Mouse (Mus musculus) kidney, postnatal 4 days (tissue): ENCODE measurements at regions not wholly inside any gene's neighbourhood (a gene's known extent, or its start where the extent isn't known, plus 50 kb on each side); places are given as distances from the start of the nearest gene placed in this dataset.

ENCODE experiments used
- DNase-seq, 2 experiments: peaks; one replicate each; pipeline ENCODE4 v3.0.0; 2021; ENCODE audit warnings: mixed read lengths in 2 of 2

DNA sequence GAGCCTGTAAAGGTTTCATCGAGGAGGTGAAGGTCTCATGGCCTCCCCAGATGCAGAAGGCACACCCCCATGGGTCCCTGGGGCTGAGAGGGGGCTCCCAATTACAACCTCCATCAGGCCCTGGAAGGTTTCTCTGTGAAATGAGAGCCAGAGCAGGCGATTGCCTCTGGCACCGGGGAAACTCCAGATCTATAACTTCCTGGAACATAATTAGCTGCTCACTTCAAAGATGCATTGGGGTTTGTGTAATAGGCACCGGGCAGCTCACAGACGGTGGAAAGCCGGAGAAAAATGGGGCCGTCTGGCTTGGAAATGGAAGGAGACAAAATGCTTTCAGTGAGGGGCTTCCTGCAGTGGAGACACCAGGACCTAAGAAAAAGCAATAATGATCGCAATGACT, 151.2 kb upstream of the Mvb12b start:
- DNase-seq, result no peak

DNA sequence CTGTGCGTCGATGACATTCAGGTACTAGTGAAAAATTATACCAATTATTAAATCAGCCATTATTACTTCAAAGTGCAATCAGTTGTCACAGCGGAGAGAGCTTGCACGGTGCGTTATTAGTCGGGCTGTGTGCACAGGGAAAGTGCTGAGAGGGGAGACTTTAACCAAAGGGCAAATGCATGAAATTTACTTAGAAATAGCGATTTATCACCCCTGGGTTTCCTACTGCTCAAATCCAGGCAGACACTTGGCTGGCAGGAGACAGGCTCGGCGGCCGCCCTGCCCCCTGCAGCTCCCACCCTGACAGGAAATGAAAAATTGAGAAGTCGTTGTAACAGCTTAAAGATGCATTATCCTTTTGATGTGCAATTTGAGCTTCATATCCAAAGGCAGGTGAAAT, 145.5 kb upstream of the Mvb12b start:
- no peak for DNase-seq

- DNase-seq, result peak; percentile 22 to 37
Measured at GRCm38 (mm10) chr2:34031421-34031820, 143.7 kb upstream of the Mvb12b start.

GRCm38 (mm10) chr2:34031001-34031412, 143.3 kb upstream of the Mvb12b start:
- DNase-seq, result no peak

DNA sequence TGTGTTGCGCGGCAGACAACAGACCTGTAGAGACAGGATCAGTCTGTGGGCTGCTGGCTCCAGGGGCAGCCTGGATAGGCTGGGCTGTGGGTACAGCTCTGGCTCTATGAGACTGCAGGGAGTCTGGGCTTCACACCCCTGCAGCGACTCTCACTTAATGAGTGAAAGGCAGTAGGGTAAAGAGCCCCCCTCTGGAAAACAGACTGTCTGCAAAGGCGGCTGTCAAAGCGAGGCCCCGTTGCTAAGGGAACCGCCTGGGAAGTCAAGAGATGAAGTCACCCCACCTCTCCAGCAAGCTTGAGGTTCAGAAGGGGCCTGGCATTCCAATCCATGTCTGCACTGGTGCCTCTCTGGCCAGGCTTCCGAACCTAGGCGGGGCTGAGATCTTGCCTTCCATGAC, 139.7 kb upstream of the Mvb12b start:
- DNase-seq, result peak; percentile 18 to 44

- no peak for DNase-seq
Measured at GRCm38 (mm10) chr2:34026566-34027360, 139.0 kb upstream of the Mvb12b start.

GRCm38 (mm10) chr2:34025715-34026360, 138.1 kb upstream of the Mvb12b start:
- peak; percentile 64 to 69 for DNase-seq

DNA sequence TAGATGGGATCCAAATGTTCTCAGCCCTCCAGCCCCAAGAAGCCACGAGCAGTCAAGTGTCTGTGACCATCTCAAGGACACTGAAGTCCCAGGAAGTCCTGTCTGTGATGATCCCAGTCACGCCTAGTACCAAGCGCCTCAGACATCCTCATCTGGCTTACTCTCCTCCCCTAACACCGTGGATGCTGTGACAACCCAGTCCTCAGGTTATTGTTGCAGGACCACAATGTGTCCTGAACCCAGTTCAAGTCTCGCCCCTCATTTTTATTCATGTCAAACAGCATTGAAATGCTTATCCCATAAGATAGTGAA, 129.4 kb upstream of the Mvb12b start:
- no peak for DNase-seq

DNA sequence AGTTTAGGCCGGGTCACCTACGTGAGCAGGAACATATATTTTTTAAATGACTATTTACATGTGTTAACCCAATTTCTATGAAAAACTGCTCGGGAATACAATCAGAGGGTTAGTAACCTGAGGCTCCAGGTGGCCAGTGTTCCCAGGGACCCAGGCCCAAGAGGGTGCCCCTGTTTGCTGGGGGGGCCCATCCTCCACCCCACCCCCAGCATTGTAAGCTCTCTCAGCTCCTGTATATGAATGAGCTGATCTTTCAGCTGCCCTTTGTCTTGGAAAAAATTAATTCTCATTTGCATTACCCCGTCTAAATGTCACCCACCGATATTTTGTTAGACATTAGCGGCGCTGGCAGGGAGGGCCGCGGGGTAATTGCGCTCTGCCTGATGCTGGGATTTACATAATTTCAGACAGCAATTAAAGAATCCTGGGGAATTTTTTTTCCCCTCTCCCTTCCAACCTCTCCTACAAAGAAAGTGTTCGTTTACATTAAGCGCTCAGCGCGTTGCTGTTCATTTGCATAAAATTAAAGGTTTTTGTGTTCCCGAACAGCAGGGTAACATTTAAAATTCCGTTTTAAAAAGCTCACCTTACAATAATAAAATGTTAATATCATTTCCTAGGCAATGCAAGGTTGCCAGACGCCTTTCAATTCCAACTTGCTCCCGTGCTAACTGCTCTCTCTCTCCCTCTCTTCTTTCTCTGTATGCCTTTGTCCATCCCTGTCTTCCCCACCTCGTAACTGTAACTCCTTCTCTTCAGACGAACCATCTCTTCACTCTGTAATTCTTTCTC, 128.8 kb upstream of the Mvb12b start:
- DNase-seq, result no peak

GRCm38 (mm10) chr2:34015640-34015995, 127.9 kb upstream of the Mvb12b start:
- DNase-seq, result peak in 1 of 2 experiments; percentile 13

DNA sequence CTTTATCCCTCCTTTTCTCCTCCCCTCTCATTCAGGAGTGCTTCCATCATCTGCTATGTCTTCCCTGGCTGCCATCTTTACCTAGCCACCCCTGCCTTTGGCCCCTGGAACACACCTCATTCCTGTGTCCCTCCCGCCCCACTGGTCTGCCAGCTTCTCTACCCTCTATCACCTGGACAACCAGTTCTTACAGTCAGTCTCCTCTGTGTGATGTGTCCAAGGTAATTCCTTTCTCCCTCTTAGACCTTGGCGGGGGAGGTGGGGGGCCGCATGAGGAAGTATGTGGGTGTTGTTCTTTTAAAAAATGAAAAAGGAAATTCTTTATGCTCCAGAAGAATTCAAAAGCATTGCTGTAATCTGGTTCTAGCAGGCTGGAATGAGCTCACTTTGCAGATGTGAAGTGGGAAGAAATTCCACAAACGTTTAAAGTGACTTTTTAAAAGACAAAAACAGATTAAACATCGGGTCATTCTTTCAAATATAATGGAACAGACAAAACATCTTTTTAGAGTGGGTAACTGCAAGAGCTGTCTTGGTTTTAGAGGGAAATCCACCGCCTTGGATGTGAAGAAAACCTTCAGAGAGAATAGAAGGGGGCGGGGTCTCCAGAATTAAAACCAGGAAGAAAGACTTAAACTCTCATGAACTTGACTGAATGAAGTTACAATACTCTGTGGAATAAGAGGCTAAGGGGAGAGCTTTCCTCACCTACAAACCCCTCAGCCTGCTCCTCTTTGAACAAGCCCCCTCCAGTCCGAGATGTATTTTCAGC, 127.3 kb upstream of the Mvb12b start:
- DNase-seq, result peak in 1 of 2 experiments; percentile 15

GRCm38 (mm10) chr2:34010166-34010565, 122.4 kb upstream of the Mvb12b start:
- DNase-seq, result no peak

- no peak for DNase-seq
Measured at GRCm38 (mm10) chr2:34007916-34008315, 120.2 kb upstream of the Mvb12b start.

- no peak for DNase-seq
Measured at GRCm38 (mm10) chr2:33997106-33997505, 109.4 kb upstream of the Mvb12b start.

GRCm38 (mm10) chr2:33996331-33996730, 108.6 kb upstream of the Mvb12b start:
- no peak for DNase-seq

- DNase-seq, result no peak
Measured at GRCm38 (mm10) chr2:33991299-33991698, 103.6 kb upstream of the Mvb12b start.

DNA sequence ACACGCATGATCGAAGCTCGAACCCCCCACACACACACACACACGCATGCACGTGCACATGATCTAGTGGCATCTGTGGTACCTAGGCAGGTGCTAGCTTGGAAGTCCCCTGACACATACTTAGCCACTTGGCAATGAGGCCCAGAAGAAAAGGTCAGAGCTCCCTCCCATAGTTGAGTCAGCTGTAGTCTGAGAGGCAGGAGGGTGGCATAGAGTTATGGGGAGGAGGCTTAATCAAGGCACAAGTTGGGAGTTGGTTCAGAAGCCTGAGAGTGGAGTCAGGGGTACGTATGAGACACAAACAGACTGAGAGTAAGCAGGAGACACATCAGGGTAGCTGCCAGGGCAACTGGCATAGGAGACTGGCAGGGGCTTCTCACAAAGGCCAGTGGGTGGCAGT, 103.0 kb upstream of the Mvb12b start:
- DNase-seq, result no peak

DNA sequence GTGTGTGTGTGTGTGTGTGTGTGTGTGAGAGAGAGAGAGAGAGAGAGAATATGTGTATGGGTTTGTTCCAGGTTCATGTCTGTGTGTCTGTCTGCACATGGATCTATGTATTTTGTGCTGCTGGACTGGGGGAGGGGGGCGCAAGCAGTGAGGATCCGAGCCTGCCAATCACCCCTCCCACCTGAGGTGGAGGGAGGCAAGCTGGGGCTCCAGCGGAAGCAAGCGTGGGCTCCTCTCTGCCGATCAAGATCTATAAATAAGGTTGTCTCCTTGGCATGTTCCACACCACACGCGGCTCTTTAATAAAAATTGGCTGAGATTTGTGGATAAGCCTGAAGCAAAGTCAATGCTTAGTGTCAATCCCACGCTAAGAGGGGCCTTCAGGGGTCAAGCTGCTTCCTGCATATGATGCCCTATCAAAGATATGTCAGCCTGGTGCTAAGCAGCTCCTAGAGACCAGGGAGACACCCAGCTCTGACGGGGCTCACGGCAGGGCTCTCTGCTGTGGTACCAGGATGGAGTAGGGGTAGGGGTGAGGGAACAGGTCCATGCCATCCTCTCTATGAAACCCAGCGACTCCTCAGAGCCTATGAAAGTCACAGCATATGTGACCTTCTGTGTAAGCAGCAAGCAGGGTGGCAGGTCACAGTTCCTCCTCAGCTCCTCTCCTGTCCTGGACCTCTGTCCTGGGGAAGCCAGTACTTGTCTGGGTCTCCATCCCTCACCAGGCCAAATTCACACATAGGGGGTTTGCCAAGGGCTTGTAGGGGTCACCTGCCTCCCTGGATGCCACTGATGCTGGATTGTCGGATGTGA, 102.0 kb upstream of the Mvb12b start:
- DNase-seq, result no peak

- DNase-seq, result peak; percentile 28 to 49
Measured at GRCm38 (mm10) chr2:33986420-33986819, 98.7 kb upstream of the Mvb12b start.

DNA sequence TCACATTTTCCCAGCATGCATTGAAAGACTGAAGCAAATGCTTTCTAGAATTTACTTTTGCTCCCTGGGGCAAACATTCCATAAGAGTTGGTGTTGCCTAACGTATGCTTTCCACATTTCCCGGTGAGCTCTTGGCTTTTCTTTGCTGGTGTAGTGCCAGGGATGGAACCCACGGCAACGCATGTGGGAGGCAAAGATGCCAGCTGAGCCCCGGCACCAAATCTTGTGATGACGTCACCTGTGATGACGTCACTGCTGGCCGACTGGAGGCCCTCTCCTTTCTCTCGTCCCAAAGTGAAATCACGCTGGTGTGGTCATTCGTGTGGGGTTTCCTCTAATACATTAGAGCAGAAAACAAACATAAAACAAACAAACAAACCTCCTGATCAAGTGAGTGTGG, 97.6 kb upstream of the Mvb12b start:
- DNase-seq, result no peak

DNA sequence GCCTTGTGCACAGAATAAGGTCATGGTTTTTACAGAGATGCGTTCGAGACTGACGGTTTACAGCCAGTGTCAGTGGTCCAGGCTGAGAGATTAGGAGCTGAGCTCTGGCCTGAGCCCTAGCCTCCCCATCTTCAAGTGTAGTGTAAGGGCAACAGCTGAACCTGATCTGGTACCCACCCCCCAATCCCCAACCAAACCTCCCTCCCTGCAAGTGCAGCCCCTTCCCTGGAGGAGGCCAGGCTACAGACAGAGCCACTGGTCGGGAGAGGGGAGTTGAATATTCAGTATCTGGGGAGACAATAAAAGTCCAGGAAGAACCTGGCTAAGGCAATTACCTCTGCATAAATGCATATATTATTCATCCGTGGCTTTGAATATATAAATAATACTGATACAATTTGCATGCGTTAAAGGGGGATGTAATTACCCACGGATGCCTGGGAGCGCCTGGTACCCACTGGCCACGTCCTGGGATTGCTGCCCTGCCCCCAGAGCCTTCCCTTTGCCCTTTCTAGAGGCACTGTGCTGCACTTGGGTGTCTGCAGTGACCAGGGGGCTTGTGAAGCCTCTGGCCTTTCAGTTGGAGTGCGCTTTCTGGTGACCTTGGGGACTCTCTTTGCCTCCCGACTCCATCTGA, 95.5 kb upstream of the Mvb12b start:
- no peak for DNase-seq

GRCm38 (mm10) chr2:33981936-33982335, 94.2 kb upstream of the Mvb12b start:
- DNase-seq, result no peak
